Mouse (Mus musculus) layer of hippocampus, adult 9-11 months (tissue): ENCODE measurements around the gene Tbxas1.

Experiments
- DNase-seq: peaks from one replicate; pipeline ENCODE4 v3.0.0; 2022

Gene Tbxas1

GRCm38 (mm10) chr6:39131480-39131879 lies 256.3 kb downstream of the Tbxas1 start:
- no peak for DNase-seq

GRCm38 (mm10) chr6:39132556-39132955 lies 257.4 kb downstream of the Tbxas1 start:
- DNase-seq, result no peak
